Mouse (Mus musculus) heart, adult 2 months (tissue): ENCODE measurements around the gene Ino80e. TPM values are rescaled to one million over a fixed set of nuclear protein-coding genes. Genes with fewer than 3 reads are reported as not detected.

Experiments used
- DNase-seq, 2 experiments: peaks; one replicate each; pipeline ENCODE4 v3.0.0; 2021
- H3K27ac ChIP-seq: fragments of 200-600 bp; 2 replicates; pipeline ENCODE4 v1.8.1; 2022
- H3K27me3 ChIP-seq: fragments of 200-500 bp; 2 replicates; pipeline ENCODE4 v1.6.1; 2012; ENCODE audit warnings: mild to moderate bottlenecking, low read length, inconsistent platforms, mixed read lengths; ENCODE audit not compliant: control insufficient read depth, insufficient read depth
- H3K36me3 ChIP-seq: fragments of 200-500 bp; 2 replicates; pipeline ENCODE4 v1.6.1; 2012; ENCODE audit warnings: low read length, inconsistent platforms; ENCODE audit not compliant: control insufficient read depth, insufficient read depth
- H3K4me1 ChIP-seq: fragments of 200-500 bp; 2 replicates; pipeline ENCODE4 v1.6.1; 2011; ENCODE audit warnings: low read length; ENCODE audit not compliant: control insufficient read depth, insufficient read depth
- H3K4me3 ChIP-seq: fragments of 200-600 bp; 2 replicates; pipeline ENCODE4 v1.8.1; 2022
- H3K79me2 ChIP-seq: fragments of 200-500 bp; replicated peaks from 2 replicates; pipeline ENCODE4 v1.6.1; 2012; ENCODE audit warnings: mild to moderate bottlenecking, inconsistent platforms, low read length, moderate library complexity, mixed read lengths; ENCODE audit not compliant: control insufficient read depth, insufficient read depth
- H3K9ac ChIP-seq: fragments of 200-500 bp; 2 replicates; pipeline ENCODE4 v1.6.1; 2012; ENCODE audit warnings: low read depth, mild to moderate bottlenecking, control low read depth, inconsistent platforms, low read length, mixed read lengths
- CTCF ChIP-seq: fragments of 200-600 bp; IDR thresholded peaks from 2 replicates; pipeline ENCODE4 v1.8.1; 2022; ENCODE audit warnings: antibody characterized with exemption, mild to moderate bottlenecking, moderate library complexity
- EP300 ChIP-seq: fragments of 200-500 bp; IDR thresholded peaks from 2 replicates; pipeline ENCODE4 v1.6.1; 2011; ENCODE audit warnings: low read depth, low read length, control low read depth; ENCODE audit not compliant: insufficient read depth
- POLR2A ChIP-seq: fragments of 200-500 bp; IDR thresholded peaks from 2 replicates; pipeline ENCODE4 v1.6.1; 2011; ENCODE audit warnings: mild to moderate bottlenecking, low read depth, low read length, control low read depth; ENCODE audit not compliant: insufficient read depth
- WGBS: fragments of 180-500 bp; shearing (Covaris S2); methylation state at CpG from one replicate; pipeline ENCODE4 v1.1.7; 2018; 5-methylcytosine and 5-hydroxymethylcytosine counted together
- intact Hi-C: fragments of 180-260 bp; cut with DNase I; formaldehyde crosslinking; loops from one replicate; pipeline ENCODE4 v1.15.1; 2025
- polyA plus RNA-seq: library from polyadenylated mRNA; depleted of rRNA; stranded (reverse); fragments of >200 nt; gene quantifications from 2 replicates; pipeline ENCODE4 v1.2.3, GENCODE M21; 2012
- total RNA-seq, 2 experiments: library from RNA; stranded (reverse); gene quantifications; 2 replicates each; pipeline ENCODE4 v1.2.3; 2021

The Ino80e gene
- total and polyA plus RNA-seq, 3 experiments = 16.8 to 25.9 (median 18.3) TPM

DNA sequence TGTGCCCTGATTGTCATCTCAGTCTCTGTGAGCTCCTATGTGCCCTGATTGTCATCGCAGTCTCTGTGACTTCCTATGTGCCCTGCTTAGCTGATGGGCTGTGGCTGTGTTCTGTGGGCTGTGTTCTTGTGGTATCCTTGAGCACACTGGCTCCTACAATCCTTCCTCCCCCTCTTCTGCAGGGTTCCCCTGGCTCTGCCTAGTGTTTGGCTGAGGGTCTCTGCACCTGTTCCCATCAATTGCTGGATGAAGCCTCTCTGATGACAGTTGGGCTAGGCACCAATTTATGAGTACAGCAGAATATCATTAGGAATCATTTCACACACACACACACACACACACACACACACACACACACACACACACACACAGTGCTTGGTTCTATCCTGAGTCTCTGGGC, 28.9 kb downstream of the Ino80e start:
- Histone ChIP-seq H3K79me2 (no peaks in the 10 kb centered on the region), H3K4me1 (no peaks in the 10 kb centered on the region), H3K27me3 (no peaks in the 10 kb centered on the region), H3K9ac (no peak overlapping the region), H3K36me3 (no peaks in the 10 kb centered on the region), H3K4me3 (no peak overlapping the region), H3K27ac (no peak overlapping the region)
- WGBS = 87% methylated on average over 1 of the region's 1 CpGs
- TF ChIP-seq EP300 (no peak), CTCF (no peak), POLR2A (no peak)
- intact Hi-C loops = no loop called here
- no peak for DNase-seq

- H3K4me3 ChIP-seq = no peak overlapping the region
- H3K27ac ChIP-seq = no peak overlapping the region
- no peaks in the 10 kb centered on the region for H3K4me1 ChIP-seq
- TF ChIP-seq EP300 (peak; percentile 77), CTCF (peak; percentile 92), POLR2A (no peak)
- intact Hi-C loops = loop anchor here (1.0 kb wide), 2 partner anchors 272 to 278 kb away; no protein-coding TSS in a partner anchor
- peak; percentile 70 to 75 for DNase-seq
- WGBS = 2% methylated on average over 20 of the region's 21 CpGs
- no peaks in the 10 kb centered on the region for H3K79me2 ChIP-seq
- H3K36me3 ChIP-seq = no peaks in the 10 kb centered on the region
- no peak overlapping the region for H3K9ac ChIP-seq
- no peaks in the 10 kb centered on the region for H3K27me3 ChIP-seq
Observed at GRCm38 (mm10) chr7:126832036-126832598, 30.1 kb downstream of the Ino80e start.

- Histone ChIP-seq H3K27me3 (no peaks in the 10 kb centered on the region), H3K79me2 (no peaks in the 10 kb centered on the region), H3K27ac (no peak within 1 kb of the TSS), H3K36me3 (no peaks in the 10 kb centered on the region), H3K4me3 (no peak within 1 kb of the TSS), H3K4me1 (no peaks in the 10 kb centered on the region), H3K9ac (no peak within 1 kb of the TSS)
- no peak for TF ChIP-seq POLR2A
- no peak for TF ChIP-seq EP300
- TF ChIP-seq CTCF = no peak
- intact Hi-C loops = no loop called here
- 58% methylated on average over 5 of the region's 5 CpGs for WGBS
- DNase-seq = no peak
Observed at GRCm38 (mm10) chr7:126831539-126831938, 30.6 kb downstream of the Ino80e start, which contains the start of gene 4930451I11Rik. Gene 4930451I11Rik, minus strand, starts transcription at chr7:126831639.

DNA sequence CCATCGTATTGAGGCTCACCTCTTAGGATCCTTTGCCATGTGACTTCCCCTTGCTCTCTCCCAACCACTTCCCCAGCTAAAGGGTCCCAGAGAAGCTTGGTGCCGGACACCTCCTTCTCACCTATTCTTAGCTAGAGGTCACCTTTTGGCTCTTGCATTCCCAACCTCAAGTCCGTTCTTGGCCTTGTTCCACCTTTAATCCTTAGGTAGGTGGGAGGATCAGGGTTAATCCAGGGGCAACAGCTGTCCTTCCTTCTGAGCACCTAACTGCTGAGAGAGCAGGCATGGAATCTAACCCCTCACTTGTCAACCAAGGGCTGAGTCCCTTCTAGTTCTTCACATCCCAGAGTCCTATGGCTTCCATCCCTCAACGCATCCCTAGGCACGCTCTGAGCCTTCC, 36.2 kb downstream of the Ino80e start:
- TF ChIP-seq EP300 (no peak), POLR2A (no peak), CTCF (no peak)
- Histone ChIP-seq H3K79me2 (no peaks in the 10 kb centered on the region), H3K9ac (no peak overlapping the region), H3K27ac (no peak overlapping the region), H3K27me3 (no peaks in the 10 kb centered on the region), H3K36me3 (no peaks in the 10 kb centered on the region), H3K4me1 (peaks cover 8% of the 10 kb centered on the region), H3K4me3 (no peak overlapping the region)
- intact Hi-C loops = no loop called here
- no peak for DNase-seq
- 62% methylated on average over 5 of the region's 5 CpGs for WGBS

DNA sequence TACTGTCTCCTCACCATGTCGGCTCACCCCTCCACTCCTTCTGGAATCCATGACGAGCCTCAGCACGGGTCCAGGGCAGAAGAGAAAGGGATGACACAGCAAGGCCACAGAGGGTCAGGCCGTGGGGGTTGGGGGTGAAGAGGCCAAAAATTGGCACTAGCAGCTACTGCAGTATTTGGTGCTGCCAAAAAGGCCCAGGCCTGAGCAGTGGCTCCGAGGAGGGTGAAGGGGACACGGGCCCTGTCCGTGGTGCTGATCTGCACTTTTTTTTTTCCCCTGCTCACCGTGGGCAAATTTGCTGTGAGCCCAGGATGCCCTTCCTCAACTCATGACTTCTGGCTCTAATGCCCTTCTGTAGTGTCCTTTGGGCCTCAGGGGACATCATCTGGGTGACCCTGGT, 36.8 kb downstream of the Ino80e start:
- H3K36me3 ChIP-seq = no peaks in the 10 kb centered on the region
- H3K4me1 ChIP-seq = peaks cover 8% of the 10 kb centered on the region
- no peak for TF ChIP-seq EP300
- TF ChIP-seq CTCF = no peak
- no peak for TF ChIP-seq POLR2A
- no peaks in the 10 kb centered on the region for H3K79me2 ChIP-seq
- H3K27me3 ChIP-seq = no peaks in the 10 kb centered on the region
- no peak for DNase-seq
- no peak overlapping the region for H3K27ac ChIP-seq
- H3K4me3 ChIP-seq = no peak overlapping the region
- 26% methylated on average over 8 of the region's 8 CpGs for WGBS
- H3K9ac ChIP-seq = no peak overlapping the region
- intact Hi-C loops = no loop called here

DNA sequence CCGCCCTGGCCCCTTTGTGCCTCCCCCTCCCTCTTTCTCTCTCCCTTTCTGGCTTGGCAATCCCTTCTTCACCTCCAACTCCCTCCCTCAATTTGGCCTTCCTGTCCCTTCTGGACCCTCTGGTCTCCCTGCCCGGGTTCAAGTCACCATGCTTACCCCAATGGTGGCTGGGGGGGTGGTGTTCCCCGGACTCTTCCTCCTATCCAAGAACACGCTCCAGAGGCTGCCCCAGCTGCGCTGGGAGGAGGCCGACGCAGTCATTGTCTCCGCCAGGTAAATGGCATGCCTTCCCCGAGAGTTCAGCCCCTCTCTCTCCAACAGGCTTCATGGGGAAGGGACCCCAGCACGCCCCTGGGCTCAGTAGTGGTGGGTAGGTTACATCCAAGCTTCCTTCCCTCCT, 38.2 kb downstream of the Ino80e start:
- Histone ChIP-seq H3K27me3 (no peaks in the 10 kb centered on the region), H3K4me1 (peaks cover 8% of the 10 kb centered on the region), H3K79me2 (no peaks in the 10 kb centered on the region), H3K4me3 (no peak overlapping the region), H3K27ac (no peak overlapping the region), H3K9ac (0 out of 2 replicates have a peak overlapping the region, but pooled peaks have one; percentile 8), H3K36me3 (no peaks in the 10 kb centered on the region)
- TF ChIP-seq POLR2A = no peak
- TF ChIP-seq CTCF = no peak
- no peak for TF ChIP-seq EP300
- intact Hi-C loops = loop anchor here (2.0 to 5.0 kb wide), 3 partner anchors 25 to 138 kb away; no protein-coding TSS in a partner anchor
- WGBS = 33% methylated on average over 10 of the region's 10 CpGs
- DNase-seq = no peak
